Mouse (Mus musculus) heart, embryonic 10.5 days (tissue): ENCODE results near the gene Stra6. TPM values are rescaled to one million over a fixed set of nuclear protein-coding genes. Genes with fewer than 3 reads are reported as not detected.
A peak's percentile ranks its signal among the peaks of the same experiment; 100 is the strongest.

Experiments
- DNase-seq: peaks from one replicate; pipeline ENCODE4 v3.0.0-alpha.2; 2017; ENCODE audit warnings: low spot score
- H3K27ac ChIP-seq: fragments of 300-500 bp; sonication (generic); 2 replicates; pipeline ENCODE4 v1.5.1; 2016; ENCODE audit warnings: mild to moderate bottlenecking
- H3K27me3 ChIP-seq: fragments of 300-500 bp; sonication (generic); 2 replicates; pipeline ENCODE4 v1.6.1; 2016; ENCODE audit warnings: mild to moderate bottlenecking; ENCODE audit not compliant: poor library complexity, insufficient read depth, severe bottlenecking
- H3K36me3 ChIP-seq: fragments of 300-500 bp; sonication (generic); 2 replicates; pipeline ENCODE4 v1.6.1; 2016; ENCODE audit warnings: mild to moderate bottlenecking, moderate library complexity
- H3K4me1 ChIP-seq: fragments of 300-500 bp; sonication (generic); 2 replicates; pipeline ENCODE4 v1.6.1; 2016; ENCODE audit warnings: mild to moderate bottlenecking
- H3K4me3 ChIP-seq: fragments of 300-500 bp; sonication (generic); 2 replicates; pipeline ENCODE4 v1.5.1; 2016; ENCODE audit warnings: mild to moderate bottlenecking, moderate library complexity
- H3K9me3 ChIP-seq: fragments of 300-500 bp; sonication (generic); 2 replicates; pipeline ENCODE4 v1.6.1; 2016; ENCODE audit warnings: mild to moderate bottlenecking, moderate library complexity
- WGBS: fragments of 180-500 bp; shearing (Covaris S2); methylation state at CpG from one replicate; pipeline ENCODE4 v1.1.7; 2016; 5-methylcytosine and 5-hydroxymethylcytosine counted together
- polyA plus RNA-seq: library from polyadenylated mRNA; unstranded; fragments of >200 nt; fragmentation: Nextera tagmentation; extraction: Ambion mirVana; gene quantifications from 2 replicates; pipeline ENCODE4 v1.2.1, GENCODE M21; 2016

Stra6 gene
- polyA plus RNA-seq, 1 experiment from 2014 or later = 16.3 TPM

DNA sequence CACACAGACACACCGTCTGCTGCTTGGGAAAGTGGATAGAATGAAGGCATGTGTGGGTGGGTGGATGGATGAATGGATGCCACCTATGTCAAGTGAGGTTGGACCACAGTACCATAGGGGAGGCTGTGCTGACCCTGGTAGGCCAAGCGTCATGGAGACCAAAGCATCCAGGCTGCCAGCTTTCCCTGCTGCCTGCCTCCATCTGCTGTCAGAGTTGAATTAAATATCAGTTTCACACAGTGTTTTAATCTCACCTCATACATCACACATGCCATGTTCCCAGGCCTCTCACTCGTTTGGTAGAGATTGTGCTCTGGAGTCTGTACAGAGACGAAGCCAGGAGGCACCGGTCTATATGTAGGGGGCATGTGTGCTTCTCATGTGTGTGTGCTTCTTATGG lies 47.2 kb downstream of the Stra6 start:
- DNase-seq = no peak
- WGBS = 71% methylated on average over 5 of the region's 5 CpGs
- H3K4me1 ChIP-seq = peaks cover 62% of the 10 kb centered on the region
- peaks cover 79% of the 10 kb centered on the region for H3K27me3 ChIP-seq
- H3K36me3 ChIP-seq = no peaks in the 10 kb centered on the region
- no peak overlapping the region for H3K4me3 ChIP-seq
- no peaks in the 10 kb centered on the region for H3K9me3 ChIP-seq
- no peak overlapping the region for H3K27ac ChIP-seq

DNA sequence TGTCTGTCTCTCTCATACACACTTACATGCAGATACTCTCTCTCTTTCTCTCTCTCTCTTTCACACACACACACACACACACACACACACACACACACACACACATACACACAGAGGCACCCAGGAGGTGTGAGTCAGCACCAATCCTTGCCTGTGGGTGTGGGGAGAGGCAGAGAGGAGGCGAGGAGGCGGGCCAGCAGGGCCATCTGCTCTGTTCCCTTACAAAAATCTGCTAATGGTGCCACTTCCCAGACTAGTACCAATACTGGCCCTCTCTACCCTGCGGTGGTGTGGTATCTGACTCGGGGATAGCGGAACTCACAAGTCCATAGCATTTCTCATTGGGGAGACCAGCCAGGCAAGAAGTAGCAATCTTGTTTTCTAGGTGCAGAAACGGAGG lies 47.8 kb downstream of the Stra6 start:
- 54% methylated on average over 6 of the region's 6 CpGs for WGBS
- DNase-seq = no peak
- no peak overlapping the region for H3K4me3 ChIP-seq
- no peaks in the 10 kb centered on the region for H3K9me3 ChIP-seq
- peaks cover 65% of the 10 kb centered on the region for H3K4me1 ChIP-seq
- no peaks in the 10 kb centered on the region for H3K36me3 ChIP-seq
- no peak overlapping the region for H3K27ac ChIP-seq
- peaks cover 80% of the 10 kb centered on the region for H3K27me3 ChIP-seq

DNA sequence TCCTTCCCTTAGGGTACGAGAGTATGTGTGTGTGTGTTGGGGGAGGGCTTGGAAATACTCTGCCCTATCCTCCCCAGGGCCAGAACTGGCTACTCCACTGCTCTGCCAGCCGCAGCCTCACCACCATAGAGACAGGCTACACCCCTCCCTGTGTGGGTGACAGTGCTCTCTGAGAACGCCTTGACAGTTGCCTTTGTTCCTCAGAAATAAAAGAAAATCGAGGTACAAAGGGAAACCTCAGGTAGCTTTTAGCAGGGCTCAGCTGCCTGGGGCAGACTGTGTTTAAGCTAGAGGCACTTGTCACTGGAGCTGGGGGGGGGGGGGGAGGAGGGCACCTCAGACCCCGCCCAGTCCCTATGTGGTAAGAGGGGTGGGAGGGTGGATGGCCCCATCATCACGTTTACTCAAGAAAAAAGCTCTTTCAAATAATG lies 48.7 kb downstream of the Stra6 start:
- WGBS = 14% methylated on average over 5 of the region's 6 CpGs
- peaks cover 84% of the 10 kb centered on the region for H3K27me3 ChIP-seq
- no peaks in the 10 kb centered on the region for H3K36me3 ChIP-seq
- no peaks in the 10 kb centered on the region for H3K9me3 ChIP-seq
- DNase-seq = no peak
- H3K4me3 ChIP-seq = no peak overlapping the region; the same call in 1 of the 2 replicates
- H3K4me1 ChIP-seq = peaks cover 68% of the 10 kb centered on the region
- peak overlapping the region; percentile 74 for H3K27ac ChIP-seq

DNA sequence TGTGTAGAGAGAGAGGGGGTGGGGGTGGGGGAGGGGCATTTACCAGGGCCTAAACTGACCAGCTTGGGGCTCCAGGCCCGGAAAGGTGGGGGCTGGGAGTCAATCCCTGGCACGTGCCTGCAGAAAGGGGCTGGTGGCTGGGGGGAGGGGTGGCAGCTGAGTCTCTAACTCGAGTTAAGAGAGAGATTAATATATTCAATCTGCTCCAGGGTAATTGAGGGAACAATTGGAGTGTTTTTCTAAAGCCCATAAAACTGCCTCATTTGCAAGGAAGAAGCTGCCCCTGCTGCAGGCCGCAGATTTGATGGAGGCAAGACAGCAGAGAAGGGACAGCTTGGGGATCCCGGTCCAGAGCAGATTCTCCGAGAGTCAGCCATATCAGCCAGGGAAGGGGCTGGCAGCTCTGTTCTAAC lies 49.3 kb downstream of the Stra6 start:
- no peaks in the 10 kb centered on the region for H3K9me3 ChIP-seq
- H3K4me3 ChIP-seq = peak overlapping the region; percentile 47
- peaks cover 62% of the 10 kb centered on the region for H3K4me1 ChIP-seq
- H3K27me3 ChIP-seq = peaks cover 84% of the 10 kb centered on the region
- H3K36me3 ChIP-seq = no peaks in the 10 kb centered on the region
- DNase-seq = no peak
- WGBS = 3% methylated on average over 6 of the region's 6 CpGs
- peak overlapping the region; percentile 74 for H3K27ac ChIP-seq

DNA sequence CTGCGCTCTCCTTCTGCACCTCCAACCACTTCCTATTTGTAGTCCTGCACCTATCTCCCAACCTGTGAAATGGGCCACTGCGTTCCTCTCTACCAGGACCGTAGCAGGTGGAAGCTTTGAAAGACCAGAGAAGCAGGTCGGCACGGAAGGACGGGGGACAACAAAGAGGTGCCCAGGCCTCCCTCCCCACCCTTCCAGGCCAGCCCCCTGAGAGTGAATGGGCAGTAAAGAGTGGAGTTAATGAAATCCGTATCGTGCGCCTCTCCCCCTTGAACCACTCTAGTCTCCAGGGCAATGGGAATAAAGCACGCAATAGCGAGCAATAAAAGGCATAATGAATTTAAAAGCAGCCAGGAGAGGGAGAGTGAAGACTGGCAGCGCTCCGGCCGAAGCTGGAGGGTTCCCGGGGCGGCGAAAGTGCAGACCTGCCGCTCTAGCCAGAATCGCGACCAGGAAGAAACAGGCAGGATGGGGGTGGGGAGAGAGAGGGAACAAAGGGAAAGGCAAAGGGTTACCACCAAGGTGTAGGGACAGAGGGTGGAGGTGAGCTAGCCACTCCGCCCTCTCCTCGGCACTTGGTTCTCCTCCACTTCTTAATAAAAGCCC lies 49.8 kb downstream of the Stra6 start:
- H3K9me3 ChIP-seq = no peaks in the 10 kb centered on the region
- no peak for DNase-seq
- peak overlapping the region; percentile 74 for H3K27ac ChIP-seq
- peak overlapping the region; percentile 47 for H3K4me3 ChIP-seq
- WGBS = 3% methylated on average over 22 of the region's 22 CpGs
- H3K4me1 ChIP-seq = peaks cover 66% of the 10 kb centered on the region
- H3K36me3 ChIP-seq = no peaks in the 10 kb centered on the region
- H3K27me3 ChIP-seq = peaks cover 89% of the 10 kb centered on the region

DNA sequence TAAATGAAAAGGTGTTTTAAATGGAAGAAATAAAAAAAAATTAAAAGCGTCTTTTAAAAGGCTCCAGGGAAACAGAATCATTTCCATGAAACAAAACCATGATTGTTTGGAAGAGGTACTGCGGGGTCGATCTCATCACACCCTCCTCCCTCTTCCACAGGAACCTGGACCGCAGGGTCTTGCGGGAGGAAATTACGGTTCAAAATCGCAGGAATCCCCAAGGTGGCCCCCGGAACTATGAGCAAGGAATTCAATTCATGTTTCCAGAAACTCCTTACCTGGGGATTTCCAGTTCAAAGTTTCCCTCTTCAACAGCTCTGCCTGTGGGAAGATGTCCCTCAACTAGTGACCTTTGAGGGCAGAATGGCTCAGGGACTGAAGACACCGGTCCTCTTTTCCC lies 50.4 kb downstream of the Stra6 start:
- H3K27me3 ChIP-seq = peaks cover 91% of the 10 kb centered on the region
- no peak for DNase-seq
- WGBS = 7% methylated on average over 9 of the region's 9 CpGs

DNA sequence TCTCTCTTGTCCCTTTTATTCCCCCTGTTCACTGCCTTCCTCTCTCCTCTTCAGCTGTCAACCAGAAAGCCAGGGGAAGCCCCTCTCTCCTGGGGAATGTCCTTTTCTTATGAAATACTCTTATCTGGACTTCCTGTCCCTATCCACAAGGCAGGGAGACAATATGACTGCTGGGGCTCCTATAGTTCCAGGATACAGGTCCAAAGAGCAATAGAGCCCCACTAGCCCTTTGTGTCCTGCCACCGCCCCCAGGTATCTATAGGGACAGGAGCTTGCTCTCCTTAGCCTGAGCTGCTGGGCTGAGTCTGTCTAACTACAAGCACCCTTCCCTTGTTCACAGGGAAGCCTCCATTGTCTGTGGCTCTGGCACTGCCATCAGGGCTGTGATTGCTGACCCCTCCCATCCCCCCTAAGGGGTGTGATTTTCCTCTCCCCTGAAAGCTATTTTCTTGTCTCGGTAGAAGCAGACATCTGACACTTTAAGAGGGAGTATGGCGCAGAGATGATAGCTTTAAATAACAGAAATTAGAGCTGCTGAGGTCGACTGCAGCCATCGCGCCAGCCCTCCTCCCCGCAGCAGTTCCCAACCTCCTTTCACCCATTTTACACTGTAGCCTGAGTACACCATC lies 51.8 kb downstream of the Stra6 start:
- Histone ChIP-seq H3K36me3 (no peaks in the 10 kb centered on the region), H3K27me3 (peaks cover 77% of the 10 kb centered on the region), H3K9me3 (no peaks in the 10 kb centered on the region), H3K27ac (peak overlapping the region; percentile 67), H3K4me3 (no peak overlapping the region), H3K4me1 (peaks cover 71% of the 10 kb centered on the region)
- no peak for DNase-seq
- 13% methylated on average over 7 of the region's 7 CpGs for WGBS

More for the DNA sequence above, 50.4 kb downstream of the Stra6 start:
- no peaks in the 10 kb centered on the region for H3K36me3 ChIP-seq
- H3K9me3 ChIP-seq = no peaks in the 10 kb centered on the region
- peak overlapping the region; percentile 47; the same call in 1 of the 2 replicates for H3K4me3 ChIP-seq
- peaks cover 69% of the 10 kb centered on the region for H3K4me1 ChIP-seq
- H3K27ac ChIP-seq = peak overlapping the region; percentile 74

DNA sequence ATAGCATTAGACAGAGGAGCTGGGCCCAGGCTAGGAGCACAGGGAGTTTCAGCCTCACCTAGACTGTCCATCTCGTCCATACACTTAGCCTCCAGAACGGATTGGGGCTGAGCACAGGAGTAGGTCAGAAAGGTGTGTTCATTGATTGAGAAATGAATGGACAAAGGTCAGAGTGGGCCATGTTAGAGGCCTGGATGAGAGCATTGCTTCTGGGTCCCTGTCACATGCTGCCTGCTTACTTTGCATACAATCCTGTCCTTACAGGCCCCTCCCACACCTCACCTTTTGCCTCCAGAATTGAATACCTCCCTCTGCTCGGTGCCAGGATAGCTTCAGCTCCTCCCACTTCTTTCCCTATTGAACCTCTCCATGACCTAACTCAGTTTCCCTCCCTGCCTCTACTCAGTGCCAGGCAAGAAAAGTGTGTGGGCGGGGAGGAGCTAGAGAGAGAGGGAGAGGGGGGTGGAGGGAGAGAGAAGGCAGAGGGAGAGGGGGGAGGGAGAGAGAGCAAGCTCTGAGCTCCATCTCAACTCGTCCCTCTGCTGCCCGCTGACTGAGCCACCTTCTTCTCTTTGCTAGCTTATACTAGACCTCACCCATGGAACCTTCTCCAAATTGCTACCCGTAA lies 52.5 kb downstream of the Stra6 start:
- no peak for DNase-seq
- Histone ChIP-seq H3K9me3 (no peaks in the 10 kb centered on the region), H3K36me3 (no peaks in the 10 kb centered on the region), H3K4me1 (peaks cover 70% of the 10 kb centered on the region), H3K27me3 (peaks cover 70% of the 10 kb centered on the region), H3K4me3 (no peak overlapping the region), H3K27ac (peak overlapping the region; percentile 67; the same call in 1 of the 2 replicates)
- 36% methylated on average over 7 of the region's 7 CpGs for WGBS

DNA sequence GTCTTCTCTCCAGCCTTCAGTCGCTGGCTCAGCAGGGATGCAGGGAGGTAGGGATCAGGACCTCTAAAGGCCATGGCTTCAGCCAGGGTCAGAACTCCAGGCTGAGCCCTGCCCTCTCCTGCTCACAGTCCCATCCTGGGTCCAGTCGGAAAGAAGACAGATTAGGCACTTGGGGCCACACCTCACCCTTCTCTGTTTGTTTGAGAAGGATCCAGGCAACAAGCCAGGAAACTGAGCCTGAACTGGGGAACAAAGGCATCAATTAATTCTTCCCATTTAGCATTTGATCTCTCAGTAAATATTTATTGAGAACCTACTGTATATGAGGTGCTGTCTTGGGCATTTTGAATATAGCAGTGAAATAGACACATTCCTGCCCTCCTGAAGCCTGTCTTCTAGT lies 55.1 kb downstream of the Stra6 start, which contains the start of gene Ccdc33:
TSS of gene Ccdc33 (minus strand) at position 153 of the 400 bp plus-strand sequence.
- Histone ChIP-seq H3K27me3 (peaks cover 66% of the 10 kb centered on the region), H3K9me3 (no peaks in the 10 kb centered on the region), H3K36me3 (no peaks in the 10 kb centered on the region), H3K27ac (no peak within 1 kb of the TSS), H3K4me3 (no peak within 1 kb of the TSS), H3K4me1 (peaks cover 51% of the 10 kb centered on the region)
- 26% methylated on average over 2 of the region's 2 CpGs for WGBS
- no peak for DNase-seq

DNA sequence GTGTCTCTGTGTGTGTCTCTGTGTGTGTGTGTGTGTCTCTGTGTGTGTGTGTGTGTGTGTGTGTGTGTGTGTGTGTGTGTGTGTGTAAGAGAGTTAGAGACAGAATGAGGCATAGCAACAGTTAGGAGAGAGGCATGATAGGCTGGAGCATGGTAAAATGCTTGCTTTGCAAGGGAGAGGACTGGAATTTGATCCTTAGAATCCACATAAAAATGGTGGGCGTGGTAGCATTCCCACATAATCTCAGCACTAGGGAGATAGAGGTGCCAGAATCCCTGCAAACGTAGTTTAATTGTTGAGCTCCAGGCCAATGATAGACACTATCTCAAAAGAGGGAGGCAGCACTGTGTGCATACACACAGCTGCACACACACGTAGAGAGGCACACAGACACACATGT lies 61.5 kb downstream of the Stra6 start:
- no peaks in the 10 kb centered on the region for H3K9me3 ChIP-seq
- no peak for DNase-seq
- H3K27me3 ChIP-seq = peaks cover 43% of the 10 kb centered on the region
- 0 out of 2 replicates have a peak overlapping the region, but pooled peaks have one; percentile 8 for H3K27ac ChIP-seq
- WGBS = 43% methylated on average over 3 of the region's 3 CpGs
- H3K36me3 ChIP-seq = no peaks in the 10 kb centered on the region
- H3K4me1 ChIP-seq = peaks cover 64% of the 10 kb centered on the region
- H3K4me3 ChIP-seq = no peak overlapping the region

DNA sequence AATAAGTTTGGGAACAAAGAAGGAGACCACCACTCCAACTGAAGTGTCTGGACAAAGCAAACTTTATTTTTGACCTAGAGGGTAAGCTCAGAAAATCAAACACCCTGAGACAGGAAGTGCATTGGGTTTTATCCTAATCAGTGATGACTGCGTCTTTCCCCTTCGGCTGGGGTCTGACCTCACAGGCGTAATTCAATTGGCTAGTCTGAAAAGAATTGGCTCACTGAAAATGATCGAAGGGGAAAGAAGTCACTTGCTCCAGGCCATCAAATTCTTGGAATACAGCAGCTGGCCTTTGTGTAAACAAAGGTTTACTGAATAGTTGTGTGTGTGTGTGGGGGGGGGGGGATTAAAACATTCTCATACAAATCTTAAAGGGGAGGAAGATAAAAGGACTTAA lies 62.2 kb downstream of the Stra6 start:
- no peak overlapping the region for H3K27ac ChIP-seq
- no peaks in the 10 kb centered on the region for H3K9me3 ChIP-seq
- peaks cover 65% of the 10 kb centered on the region for H3K4me1 ChIP-seq
- no peak overlapping the region for H3K4me3 ChIP-seq
- 41% methylated on average over 4 of the region's 4 CpGs for WGBS
- H3K27me3 ChIP-seq = peaks cover 48% of the 10 kb centered on the region
- no peaks in the 10 kb centered on the region for H3K36me3 ChIP-seq
- DNase-seq = no peak

DNA sequence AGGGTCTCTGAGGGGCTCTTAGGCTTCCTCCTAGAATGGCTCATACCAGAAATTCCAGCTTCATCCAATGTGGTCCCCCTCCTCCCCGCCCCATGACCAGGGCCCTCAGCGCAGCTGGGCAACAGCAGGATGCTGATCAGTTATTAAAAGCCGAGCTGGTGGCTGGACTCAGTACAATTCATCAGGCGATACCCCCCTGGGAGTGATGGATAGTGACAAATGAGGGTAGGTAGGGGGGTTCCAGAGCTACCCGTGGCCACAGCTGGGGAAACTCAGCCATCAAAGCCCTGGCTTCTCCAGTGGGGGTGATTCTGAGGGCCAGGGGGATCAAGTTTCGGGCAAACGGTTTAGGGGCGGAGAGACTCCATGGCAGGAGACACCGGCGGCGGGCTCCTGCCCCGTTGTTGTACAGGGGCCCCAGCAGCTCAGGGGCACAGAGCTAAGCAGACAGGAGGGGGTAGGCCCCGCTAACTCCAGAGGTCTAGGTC lies 65.4 kb downstream of the Stra6 start:
- Histone ChIP-seq H3K4me3 (peak overlapping the region; percentile 37), H3K4me1 (peaks cover 85% of the 10 kb centered on the region), H3K9me3 (no peaks in the 10 kb centered on the region), H3K27me3 (peaks cover 56% of the 10 kb centered on the region), H3K27ac (peak overlapping the region; percentile 80), H3K36me3 (no peaks in the 10 kb centered on the region)
- DNase-seq = no peak
- WGBS = 6% methylated on average over 13 of the region's 13 CpGs

DNA sequence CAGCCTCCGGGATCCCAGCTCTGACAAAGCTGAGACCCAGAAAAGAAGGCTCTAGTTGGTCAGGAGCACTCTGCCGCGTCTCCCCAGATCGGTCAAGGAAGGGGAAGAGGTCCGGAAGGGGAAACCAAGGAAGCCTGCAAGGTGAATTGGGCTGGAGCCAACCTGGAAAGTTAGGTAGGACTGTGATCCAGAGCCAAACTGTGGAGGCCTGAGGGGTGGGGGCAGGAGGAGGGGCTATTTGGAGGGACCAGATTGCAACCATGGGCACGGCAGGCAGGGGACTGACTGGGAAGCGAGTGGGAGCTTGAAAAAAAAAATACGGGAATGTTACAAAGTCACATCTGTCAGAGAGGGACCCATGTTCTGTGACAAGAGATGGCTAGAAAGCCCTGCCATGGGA lies 65.9 kb downstream of the Stra6 start:
- Histone ChIP-seq H3K9me3 (no peaks in the 10 kb centered on the region), H3K4me3 (peak overlapping the region; percentile 37), H3K4me1 (peaks cover 85% of the 10 kb centered on the region), H3K27me3 (peaks cover 58% of the 10 kb centered on the region), H3K27ac (peak overlapping the region; percentile 80), H3K36me3 (no peaks in the 10 kb centered on the region)
- WGBS = 17% methylated on average over 8 of the region's 8 CpGs
- no peak for DNase-seq
